Mouse (Mus musculus) adrenal gland, adult 2 months (tissue): ENCODE data around the gene Myh14. TPM values are rescaled to one million over a fixed set of nuclear protein-coding genes. Genes with fewer than 3 reads are reported as not detected.

ENCODE experiments used
- DNase-seq: peaks from one replicate; pipeline ENCODE4 v3.0.0; 2021
- polyA plus RNA-seq: library from polyadenylated mRNA; depleted of rRNA; stranded (reverse); fragments of >200 nt; gene quantifications from 2 replicates; pipeline ENCODE4 v1.2.3, GENCODE M21; 2012
- total RNA-seq, 2 experiments: library from RNA; stranded (reverse); gene quantifications; 2 replicates each; pipeline ENCODE4 v1.2.3; 2021

Gene Myh14
- total and polyA plus RNA-seq, 3 experiments: 1.2 to 5.6 (median 3.2) TPM

DNA sequence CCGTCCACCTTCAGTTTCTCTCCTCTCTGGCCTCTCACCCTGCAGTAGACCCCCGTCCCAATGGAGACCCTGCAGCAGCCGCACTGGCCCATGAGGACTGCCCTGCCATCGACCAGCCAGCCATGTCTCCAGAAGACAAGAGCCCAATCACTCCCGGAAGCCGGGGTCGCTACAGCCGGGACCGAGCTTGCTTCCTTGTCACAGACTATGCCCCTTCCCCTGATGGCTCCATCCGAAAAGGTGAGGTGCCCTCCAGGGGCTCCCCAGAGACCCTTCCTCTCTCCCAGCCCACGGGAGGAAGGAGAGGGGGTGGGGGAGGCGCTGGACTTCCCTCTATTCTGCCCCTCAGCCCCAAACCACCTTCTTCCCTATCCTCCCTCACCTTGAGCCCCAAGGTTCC lies 72.3 kb downstream of the Myh14 start:
- DNase-seq: no peak

- no peak for DNase-seq
Measured at GRCm38 (mm10) chr7:44597666-44598065, 73.0 kb downstream of the Myh14 start.

DNA sequence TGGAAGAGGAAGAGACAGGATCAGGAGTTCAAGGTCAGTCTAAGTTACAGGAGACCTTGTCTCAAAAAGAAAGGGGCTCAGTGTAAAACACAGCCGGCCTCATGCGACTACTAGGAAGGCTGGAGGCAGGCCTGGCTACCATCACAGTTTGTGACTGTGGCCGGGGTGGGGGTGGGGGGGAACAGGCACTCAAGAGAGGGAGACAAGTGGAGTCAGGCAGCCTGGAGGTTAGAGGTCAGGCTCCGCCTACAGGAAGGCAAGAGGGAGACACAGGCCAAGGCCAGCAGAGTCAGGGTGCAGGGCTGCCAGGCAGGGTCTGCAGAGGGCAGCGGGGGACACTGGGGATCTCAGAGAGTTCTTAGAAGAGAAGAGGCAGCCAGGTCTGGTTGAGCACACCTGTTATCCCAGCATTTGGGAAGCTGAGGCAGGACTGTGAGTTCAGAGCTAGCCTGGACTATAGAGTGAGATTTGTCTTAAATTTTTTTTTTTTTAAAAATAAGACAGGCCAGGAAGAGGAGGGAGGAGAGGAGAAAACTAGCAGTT lies 73.6 kb downstream of the Myh14 start:
- no peak for DNase-seq

DNA sequence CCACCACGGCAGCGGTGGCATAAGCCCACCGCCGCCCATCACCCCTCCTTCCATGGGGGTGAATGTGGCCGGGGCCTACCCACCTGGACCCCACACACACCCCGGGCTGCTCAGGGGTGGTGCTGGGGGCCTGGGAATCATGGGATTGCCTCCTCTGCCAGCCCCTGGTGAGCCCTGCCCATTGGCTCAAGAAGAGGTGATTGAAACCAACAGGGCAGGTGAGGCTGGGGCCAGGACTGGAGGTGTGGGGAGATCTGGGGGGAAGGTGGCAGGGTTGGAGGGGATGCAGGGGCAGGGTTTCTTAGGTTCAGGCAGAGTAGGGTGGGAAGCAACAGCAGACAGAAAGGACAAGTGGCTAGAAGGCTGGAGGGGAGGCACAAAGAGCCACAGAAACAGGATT lies 74.6 kb downstream of the Myh14 start:
- no peak for DNase-seq

GRCm38 (mm10) chr7:44595131-44595561 lies 75.5 kb downstream of the Myh14 start:
- no peak for DNase-seq

- DNase-seq: no peak
Measured at GRCm38 (mm10) chr7:44594291-44594690, 76.4 kb downstream of the Myh14 start.

DNA sequence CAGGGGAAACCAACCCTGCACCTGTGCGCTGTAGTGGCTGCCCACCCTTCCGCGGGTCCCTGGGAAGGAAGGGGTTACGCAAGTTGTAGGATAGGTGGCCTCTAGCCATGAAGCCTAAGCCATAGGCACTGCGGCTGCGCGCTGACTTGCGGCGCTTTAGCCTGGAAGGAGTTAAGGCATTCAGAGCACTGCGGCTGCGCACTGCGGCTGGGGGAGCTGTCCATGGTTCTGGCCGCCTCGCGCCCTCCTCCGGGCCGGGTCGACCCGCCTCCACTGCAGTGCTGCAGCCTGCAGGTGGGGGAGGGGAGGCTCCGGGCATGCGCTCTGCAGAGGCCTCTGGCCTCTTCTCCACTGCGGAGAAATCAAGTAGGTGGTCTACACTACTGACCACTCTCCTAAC lies 76.9 kb downstream of the Myh14 start:
- DNase-seq: peak; percentile 85

DNA sequence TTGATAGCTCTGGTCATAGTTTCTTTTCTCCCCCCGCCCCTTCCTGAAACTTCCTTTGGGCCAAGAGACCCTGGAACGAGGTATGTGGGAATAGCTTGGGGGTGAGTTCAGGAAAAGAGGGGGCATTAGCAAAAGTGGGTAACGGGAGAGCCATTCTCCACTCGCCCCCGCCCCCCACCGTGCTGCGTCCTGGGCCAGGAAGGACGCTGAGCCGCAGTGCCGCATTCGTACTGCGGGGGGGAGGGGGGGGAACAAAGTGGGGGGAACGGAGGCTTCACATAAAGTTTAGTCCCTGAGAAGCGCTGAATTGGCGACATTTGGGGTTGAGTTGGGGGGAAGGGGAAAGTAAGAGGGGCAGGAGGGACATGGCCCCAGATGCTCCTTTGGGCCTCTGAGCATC lies 77.6 kb downstream of the Myh14 start:
- no peak for DNase-seq

GRCm38 (mm10) chr7:44591348-44592116 lies 79.1 kb downstream of the Myh14 start:
- no peak for DNase-seq

DNA sequence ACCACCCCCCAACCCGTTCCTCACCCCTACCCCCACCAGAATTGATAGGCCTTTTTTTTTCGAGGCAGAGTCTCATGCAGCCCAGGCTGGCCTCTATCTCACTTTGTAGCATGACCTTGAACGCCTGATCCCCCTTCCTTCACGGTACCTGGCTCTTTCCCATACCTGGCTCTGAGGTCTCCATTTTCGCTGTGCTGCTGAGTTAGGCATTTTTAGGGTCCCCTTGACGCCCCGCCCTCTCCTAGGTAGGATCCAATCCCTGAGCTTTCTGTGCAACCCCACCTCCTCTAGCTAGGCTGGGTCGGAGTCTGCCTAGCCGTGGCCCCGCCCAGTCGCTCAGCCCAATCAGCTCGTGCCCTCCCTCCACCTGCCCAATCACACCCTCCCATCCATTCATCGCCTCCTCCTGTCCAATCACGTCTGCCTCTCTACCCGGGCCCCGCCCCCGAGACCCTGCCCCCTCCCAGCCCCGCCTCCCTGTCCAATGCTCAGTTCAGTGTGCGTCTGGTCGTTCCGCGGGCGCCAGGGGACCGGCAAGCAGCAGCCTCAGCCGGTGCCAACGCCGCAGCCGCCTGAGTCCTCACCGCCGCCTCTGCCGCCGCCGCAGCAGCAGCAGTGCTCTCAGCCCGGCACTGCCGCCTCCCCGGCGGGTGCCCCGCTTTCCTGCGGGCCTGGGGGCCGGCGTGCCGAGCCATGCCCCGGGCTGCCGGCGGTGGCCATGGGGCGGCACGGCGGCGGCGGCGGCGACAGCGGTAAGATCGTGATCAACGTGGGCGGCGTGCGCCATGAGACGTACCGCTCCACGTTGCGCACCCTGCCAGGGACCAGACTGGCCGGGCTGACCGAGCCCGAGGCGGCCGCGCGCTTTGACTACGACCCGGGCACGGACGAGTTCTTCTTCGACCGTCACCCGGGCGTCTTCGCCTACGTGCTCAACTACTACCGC lies 80.0 kb downstream of the Myh14 start, which contains the start of gene Kcnc3:
TSS of gene Kcnc3 (plus strand) at position 263 of the 946 bp plus-strand sequence.
- peak; percentile 93 for DNase-seq

GRCm38 (mm10) chr7:44589946-44590345 lies 80.7 kb downstream of the Myh14 start:
- no peak for DNase-seq

- DNase-seq: peak; percentile 84
Measured at GRCm38 (mm10) chr7:44589149-44589548, 81.5 kb downstream of the Myh14 start.

DNA sequence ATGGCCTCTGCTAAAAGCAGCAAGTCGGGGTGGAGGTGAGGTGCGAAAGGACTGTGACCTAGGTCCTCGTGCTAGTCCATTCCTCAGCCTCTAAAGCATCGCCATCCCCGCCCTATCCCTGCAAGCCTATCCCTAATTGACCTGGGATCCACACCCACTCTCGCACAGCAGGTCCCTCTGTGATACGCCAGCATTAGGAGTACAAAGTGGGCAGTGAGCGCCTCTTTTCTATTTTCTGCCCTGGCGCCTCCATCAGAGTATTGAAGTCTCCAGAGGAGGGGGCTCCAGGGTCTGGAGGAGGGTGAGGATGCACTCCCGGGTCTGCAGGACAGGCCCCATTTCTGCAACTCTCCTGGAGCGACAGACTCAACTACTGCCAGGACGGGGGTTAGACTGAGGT lies 82.3 kb downstream of the Myh14 start:
- DNase-seq: no peak

DNA sequence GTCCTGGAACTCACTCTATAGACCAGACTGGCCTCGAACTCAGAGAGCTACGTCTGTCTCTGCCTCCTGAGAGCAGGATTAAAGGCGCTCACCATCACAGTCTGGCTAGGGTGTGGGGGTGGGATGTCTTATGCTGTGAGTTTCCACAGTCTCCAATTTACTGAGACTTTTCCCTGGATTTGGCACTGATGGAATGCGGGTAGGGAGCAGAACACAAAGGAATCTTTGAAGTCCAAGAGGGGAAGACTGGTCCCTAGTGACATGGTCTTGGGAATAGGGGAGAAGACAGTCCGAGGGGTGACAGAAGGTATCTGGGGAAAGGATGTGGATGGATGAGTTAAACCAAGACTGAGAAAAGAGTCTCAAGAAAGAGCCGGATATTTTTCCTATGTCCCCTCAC lies 83.0 kb downstream of the Myh14 start:
- no peak for DNase-seq

- peak; percentile 47 for DNase-seq
Measured at GRCm38 (mm10) chr7:44586930-44587329, 83.7 kb downstream of the Myh14 start.

GRCm38 (mm10) chr7:44586518-44586917 lies 84.1 kb downstream of the Myh14 start:
- DNase-seq: no peak

DNA sequence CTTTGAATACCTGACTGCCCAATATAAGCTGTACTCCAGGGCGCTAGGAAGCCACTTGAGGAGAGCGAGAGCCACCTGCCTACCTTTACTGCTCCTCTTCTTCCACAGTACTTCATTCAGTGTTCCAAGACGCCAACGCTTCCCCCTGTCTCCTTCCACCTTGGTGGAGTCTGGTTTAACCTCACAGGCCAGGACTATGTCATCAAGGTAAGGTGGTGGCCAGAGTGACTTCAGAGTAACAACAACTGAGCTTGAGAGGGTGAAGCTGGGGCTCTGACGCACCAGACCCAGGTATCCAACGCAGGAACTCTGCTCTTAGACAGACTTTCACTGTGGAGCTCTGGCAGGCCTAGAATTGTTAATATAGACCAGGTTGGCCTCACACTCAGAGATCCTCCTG lies 85.0 kb downstream of the Myh14 start:
- no peak for DNase-seq

GRCm38 (mm10) chr7:44584921-44585320 lies 85.7 kb downstream of the Myh14 start:
- no peak for DNase-seq

DNA sequence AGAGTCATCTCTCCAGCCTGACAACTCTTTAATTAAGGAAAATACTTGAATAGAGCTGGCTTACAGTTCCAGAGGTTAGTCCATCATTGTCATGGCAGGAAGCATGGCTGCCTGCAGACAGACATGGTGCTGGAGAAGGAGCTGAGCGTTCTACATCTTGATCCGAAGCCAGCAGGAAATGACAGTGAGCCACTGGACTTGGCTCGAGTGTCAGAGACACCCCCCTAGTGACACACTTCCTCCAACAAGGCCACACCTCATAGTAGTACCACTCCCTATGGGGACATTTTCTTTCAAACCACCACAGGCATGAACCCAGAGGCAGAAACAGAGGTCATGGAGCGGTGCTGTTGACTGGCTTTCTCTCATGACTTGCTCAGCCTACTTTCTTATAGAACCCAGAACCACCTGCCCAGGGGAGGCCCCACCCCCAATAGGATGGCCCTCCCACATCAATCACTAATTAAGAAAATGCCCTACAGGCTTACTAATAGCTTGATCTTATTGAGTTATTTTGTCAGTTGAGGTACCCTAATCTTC lies 86.3 kb downstream of the Myh14 start:
- no peak for DNase-seq

GRCm38 (mm10) chr7:44583146-44583545 lies 87.5 kb downstream of the Myh14 start:
- DNase-seq: no peak

DNA sequence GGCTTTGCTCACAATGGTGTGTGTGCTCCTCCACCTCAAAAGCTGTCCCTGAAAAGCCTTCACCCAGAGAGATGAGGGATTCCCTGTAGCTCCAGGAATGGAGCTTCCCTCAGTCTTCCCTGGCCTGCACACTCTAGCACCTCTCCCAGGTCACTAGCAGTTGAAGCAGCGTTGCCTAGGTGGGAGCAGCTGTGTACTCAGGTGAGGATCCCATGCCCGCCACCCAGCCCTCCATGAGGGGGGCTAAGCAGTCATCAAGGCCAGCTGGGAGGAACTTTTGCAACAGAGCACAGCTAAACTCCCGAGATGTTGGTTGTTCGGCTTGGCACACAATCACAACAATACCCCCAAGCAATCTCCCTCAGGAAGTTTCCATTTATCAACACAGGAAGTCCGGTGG lies 87.9 kb downstream of the Myh14 start:
- no peak for DNase-seq

DNA sequence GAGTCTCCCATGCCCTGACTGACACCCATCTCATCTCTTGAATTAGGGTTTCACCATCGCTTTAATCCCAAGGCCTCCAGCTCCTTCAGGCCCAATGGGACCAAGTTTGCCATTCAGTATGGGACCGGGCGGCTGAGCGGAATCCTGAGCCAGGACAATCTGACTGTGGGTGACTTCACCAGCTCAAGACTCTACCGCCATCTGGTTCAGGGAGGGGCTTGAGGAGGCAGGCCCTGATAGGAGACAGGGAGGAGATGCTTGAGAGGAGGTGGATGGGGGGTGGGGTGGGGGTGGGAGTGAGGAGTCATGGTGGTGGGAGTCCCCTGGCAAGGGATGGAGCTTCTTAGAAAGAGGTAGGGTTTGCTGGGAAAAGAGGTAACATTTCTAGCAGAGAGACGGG lies 89.0 kb downstream of the Myh14 start:
- DNase-seq: no peak
